Mouse (Mus musculus) C3H10T1/2 (cell line): Measurements from ENCODE around the gene Rab7b. TPM values are rescaled to one million over a fixed set of nuclear protein-coding genes. Genes with fewer than 3 reads are reported as not detected.

Experiments used
- polyA plus RNA-seq, 2 experiments: library from polyadenylated mRNA; unstranded; fragments of >200 nt; fragmentation: generic; extraction: Trizol; gene quantifications; one replicate each; pipeline ENCODE4 v1.2.1; 2012; ENCODE audit warnings: missing spikeins in 2 of 2

Gene Rab7b
- 10 to 100 TPM in 1 of 2 experiments, 1 to 10 TPM in 1; 4.9 to 18.3 TPM for polyA plus RNA-seq

GRCm38 (mm10) chr1:131688475-131688874, at the start of gene Rab7b:
Gene Rab7b (plus strand): TSS chr1:131688695.

GRCm38 (mm10) chr1:131743868-131744464, 55.5 kb downstream of the Rab7b start, which contains the start of gene Slc26a9:
Gene Slc26a9 (plus strand): TSS chr1:131744022.

Other genes with a start within 250 kb of the Rab7b start
- 10 to 100 TPM in 1 of 2 experiments, 1 to 10 TPM in 1; 3.6 to 20.0 TPM for gene Srgap2, start 161.3 kb upstream of the Rab7b start, polyA plus RNA-seq
- 1 to 10 TPM in 1 of 2 experiments, under 1 TPM in 1; 0.69 to 1.4 TPM for gene Fam72a, start 160.8 kb upstream of the Rab7b start, polyA plus RNA-seq
- under 1 TPM in 1 of 2 experiments, not detected in 1; 0.01 TPM for gene Avpr1b, start 89.5 kb upstream of the Rab7b start, polyA plus RNA-seq
- gene Ctse, start 50.4 kb upstream of the Rab7b start, polyA plus RNA-seq, result not detected
- not detected for gene Slc26a9, start 55.3 kb downstream of the Rab7b start, polyA plus RNA-seq
- gene Pm20d1, start 108.7 kb downstream of the Rab7b start, polyA plus RNA-seq, result not detected
- gene Slc41a1, start 138.8 kb downstream of the Rab7b start, polyA plus RNA-seq, result 10 to 100 TPM in 1 of 2 experiments, 1 to 10 TPM in 1; 2.0 to 10.4 TPM
- gene Rab29, start 178.5 kb downstream of the Rab7b start, polyA plus RNA-seq, result 1 to 10 TPM; 2.5 to 6.3 TPM
- 10 to 100 TPM; 14.0 to 26.5 TPM for gene Nucks1, start 221.8 kb downstream of the Rab7b start, polyA plus RNA-seq